Mouse (Mus musculus): Measurements from ENCODE around the gene Tnfsf8. TPM values are rescaled to one million over a fixed set of nuclear protein-coding genes. Genes with fewer than 3 reads are reported as not detected.

The Tnfsf8 gene
- not detected in 2 replicates for polyA plus RNA-seq (2012; rRNA removed)

GRCm38 (mm10) chr4:63860688-63861540, at the start of gene Tnfsf8:
Gene Tnfsf8 (minus strand): TSS chr4:63861347.

Other genes with a start within 250 kb of the Tnfsf8 start
- gene Tex48, start 238.9 kb downstream of the Tnfsf8 start, polyA plus RNA-seq (2012; rRNA removed), result not detected in 2 replicates
- not detected in 2 replicates for gene Gm11214, start 198.0 kb downstream of the Tnfsf8 start, polyA plus RNA-seq (2012; rRNA removed)
- not detected in 2 replicates for gene Tnfsf15, start 116.2 kb downstream of the Tnfsf8 start, polyA plus RNA-seq (2012; rRNA removed)
- gene Tnc, start 185.7 kb upstream of the Tnfsf8 start, polyA plus RNA-seq (2012; rRNA removed), result 8.6 and 11.5 TPM in 2 replicates